Mouse (Mus musculus): Measurements from ENCODE around the gene Dcaf8. TPM values are rescaled to one million over a fixed set of nuclear protein-coding genes. Genes with fewer than 3 reads are reported as not detected.

Gene Dcaf8
- polyA plus RNA-seq (2012; rRNA removed): 34.0 and 37.0 TPM in 2 replicates

DNA sequence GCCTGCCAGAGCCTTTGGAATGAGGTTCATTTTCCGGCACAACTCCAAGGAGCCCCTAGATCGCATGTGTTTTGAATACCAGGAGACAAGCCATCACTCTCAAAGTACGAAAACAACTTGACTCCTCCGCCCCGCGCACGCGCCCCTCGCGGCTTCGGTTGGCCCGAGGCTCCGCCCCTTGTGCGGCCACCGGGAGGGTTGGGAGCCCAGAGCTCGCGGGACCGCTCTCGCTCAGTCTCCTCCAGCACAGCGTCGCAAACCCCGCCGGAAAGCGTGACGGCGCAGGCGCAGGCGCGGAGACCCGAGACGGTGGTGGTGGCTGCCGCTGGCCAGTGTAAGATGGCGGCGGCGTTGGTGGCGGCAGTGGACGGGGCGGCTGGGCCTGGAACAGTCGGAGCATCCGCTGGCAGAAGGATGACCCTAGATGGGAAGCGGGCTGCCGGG lies at the start of gene Dcaf8:
TSS of gene Dcaf8 (plus strand) at position 250 of the 444 bp plus-strand sequence.

GRCm38 (mm10) chr1:172126376-172127347 lies 21.2 kb upstream of the Dcaf8 start, which contains the start of gene Pex19:
Pex19 (plus strand) TSS chr1:172126755.

GRCm38 (mm10) chr1:172206141-172206917 lies 58.4 kb downstream of the Dcaf8 start, which contains the start of gene Pea15a:
Pea15a (minus strand) TSS chr1:172206804.

GRCm38 (mm10) chr1:172219451-172220406 lies 71.8 kb downstream of the Dcaf8 start, which contains the start of gene Casq1:
Casq1 (minus strand) TSS chr1:172219868.

Other genes with a start within 250 kb of the Dcaf8 start
- gene Slamf6, start 230.6 kb upstream of the Dcaf8 start, polyA plus RNA-seq (2012; rRNA removed): 0.19 and 0.33 TPM in 2 replicates
- gene Vangl2, start 119.6 kb upstream of the Dcaf8 start, polyA plus RNA-seq (2012; rRNA removed): 0.68 and 0.74 TPM in 2 replicates
- not detected in 2 replicates for gene Nhlh1, start 90.5 kb upstream of the Dcaf8 start, polyA plus RNA-seq (2012; rRNA removed)
- gene Copa, start 65.6 kb upstream of the Dcaf8 start, polyA plus RNA-seq (2012; rRNA removed): 31.2 and 31.6 TPM in 2 replicates
- gene Ncstn, start 65.3 kb upstream of the Dcaf8 start, polyA plus RNA-seq (2012; rRNA removed): 20.5 and 24.1 TPM in 2 replicates
- 18.3 and 20.3 TPM in 2 replicates for gene Pex19, start 21.3 kb upstream of the Dcaf8 start, polyA plus RNA-seq (2012; rRNA removed)
- 11.8 and 12.0 TPM in 2 replicates for gene Pea15a, start 58.7 kb downstream of the Dcaf8 start, polyA plus RNA-seq (2012; rRNA removed)
- gene Casq1, start 71.8 kb downstream of the Dcaf8 start, polyA plus RNA-seq (2012; rRNA removed): 0.18 and 0.85 TPM in 2 replicates
- gene Atp1a4, start 110.3 kb downstream of the Dcaf8 start, polyA plus RNA-seq (2012; rRNA removed): 0.01 TPM in 2 replicates
- gene Igsf8, start 113.6 kb downstream of the Dcaf8 start, polyA plus RNA-seq (2012; rRNA removed): 13.8 and 14.8 TPM in 2 replicates
- 0.08 and 0.28 TPM in 2 replicates for gene Atp1a2, start 150.0 kb downstream of the Dcaf8 start, polyA plus RNA-seq (2012; rRNA removed)
- gene Kcnj9, start 181.2 kb downstream of the Dcaf8 start, polyA plus RNA-seq (2012; rRNA removed): 0.03 and 0.05 TPM in 2 replicates
- gene Kcnj10, start 193.1 kb downstream of the Dcaf8 start, polyA plus RNA-seq (2012; rRNA removed): 0.15 TPM in 2 replicates
- 4.2 and 5.5 TPM in 2 replicates for gene Pigm, start 228.5 kb downstream of the Dcaf8 start, polyA plus RNA-seq (2012; rRNA removed)